Mouse (Mus musculus): ENCODE measurements around the gene Gpatch4.

Gpatch4 gene

DNA sequence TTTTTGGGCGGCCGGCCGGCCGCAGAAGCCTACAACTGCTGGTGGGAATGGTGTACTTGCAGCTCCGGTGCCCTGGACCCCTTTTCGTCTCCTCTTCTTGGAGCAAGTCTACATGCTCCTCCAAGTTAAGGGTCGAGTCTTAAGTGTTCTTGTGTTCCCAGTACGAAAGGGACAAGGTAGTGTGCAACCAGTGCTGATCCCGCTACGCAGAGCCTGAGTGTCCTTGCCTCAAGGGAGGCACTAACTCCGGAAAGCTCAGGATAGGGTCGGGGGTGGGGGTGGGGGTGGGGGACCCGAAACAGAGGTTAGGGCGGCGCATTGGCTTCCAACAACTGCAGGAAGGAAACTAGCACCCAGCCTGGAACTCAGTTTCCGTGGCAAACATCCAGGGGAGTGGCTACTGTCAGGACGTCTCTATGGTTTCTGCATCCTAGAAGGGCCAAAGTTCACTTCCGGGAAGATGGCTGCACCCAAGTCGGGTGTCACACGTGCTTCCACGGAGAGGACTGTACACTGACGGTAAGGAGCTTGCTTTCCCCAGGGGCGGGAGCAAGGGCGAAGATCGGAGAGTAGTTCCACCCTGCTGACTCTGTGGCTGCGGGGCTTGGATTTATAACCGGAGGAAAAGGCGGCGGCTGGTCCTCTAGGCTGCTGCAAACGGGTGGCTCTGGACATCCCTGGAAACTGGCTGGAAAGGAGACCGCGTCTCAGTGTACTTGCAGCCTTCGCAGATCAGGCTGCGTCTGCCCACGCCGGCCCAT is at the start of gene Gpatch4:
Gene Gpatch4 (plus strand): TSS at position 448 of the 761 bp plus-strand sequence.
- DNase-seq (ENCODE audit: low read depth, low spot score) = peak; percentile 90

DNA sequence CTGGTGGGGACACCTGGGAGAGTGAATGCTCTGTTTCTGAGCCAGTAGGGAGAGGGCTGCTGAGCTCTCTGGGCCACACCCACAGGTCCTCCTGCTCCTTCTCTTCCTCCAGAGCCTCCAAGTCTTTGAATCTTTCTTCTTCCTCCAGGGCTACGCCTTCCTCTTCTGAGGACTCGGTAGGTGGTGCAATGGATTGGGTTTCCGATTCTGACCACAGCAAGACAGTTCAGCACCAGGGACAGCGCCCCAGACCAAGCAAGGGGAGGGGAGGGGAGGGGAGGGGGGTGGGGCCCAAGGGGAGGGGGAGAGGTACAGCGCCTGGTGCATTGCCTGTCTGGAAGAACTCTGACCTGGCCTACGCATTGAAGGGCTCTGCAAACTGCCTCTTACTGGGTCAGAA is 49.5 kb upstream of the Gpatch4 start:
- DNase-seq (ENCODE audit: low read depth, low spot score) = no peak

DNA sequence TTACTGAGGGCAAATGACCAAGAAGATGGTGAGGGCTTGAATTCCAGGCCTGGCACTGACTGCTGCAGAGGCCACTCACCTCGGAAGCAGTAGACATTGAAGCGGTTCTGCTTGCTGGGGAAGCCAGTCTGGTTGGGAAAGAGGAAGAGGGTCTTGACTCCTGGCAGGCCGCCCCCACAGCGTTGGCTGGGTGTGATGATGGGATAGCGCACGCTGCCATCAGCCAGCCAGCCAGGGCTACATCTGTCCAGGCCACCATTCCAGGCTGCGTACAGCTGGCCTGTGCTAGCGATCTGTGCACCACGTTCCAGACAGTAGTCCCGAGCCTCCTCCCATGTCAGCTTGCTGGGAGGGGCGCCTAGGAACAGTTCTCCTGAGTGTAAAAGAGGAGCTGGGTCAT is 47.6 kb upstream of the Gpatch4 start:
- no peak for DNase-seq (ENCODE audit: low read depth, low spot score)

DNA sequence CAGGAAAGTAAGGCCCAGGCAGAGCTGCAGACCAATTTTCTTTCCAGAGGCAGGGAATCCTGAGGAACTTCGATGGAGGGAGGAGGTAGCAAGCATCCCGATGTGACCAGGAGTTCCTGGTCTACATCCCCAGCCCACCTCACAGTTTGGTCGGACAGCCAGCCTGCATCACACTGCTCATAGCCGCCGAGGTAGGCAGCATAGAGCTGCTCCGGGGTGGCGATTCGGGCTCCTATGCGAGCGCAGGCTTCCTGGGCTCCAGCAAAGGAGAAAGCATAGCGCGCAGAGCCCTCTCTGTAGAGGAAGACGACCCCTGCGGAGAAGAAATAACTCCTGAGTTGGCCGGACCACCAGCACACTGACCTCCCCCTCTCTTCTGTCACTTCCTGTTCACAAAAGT is 46.5 kb upstream of the Gpatch4 start:
- no peak for DNase-seq (ENCODE audit: low read depth, low spot score)

DNA sequence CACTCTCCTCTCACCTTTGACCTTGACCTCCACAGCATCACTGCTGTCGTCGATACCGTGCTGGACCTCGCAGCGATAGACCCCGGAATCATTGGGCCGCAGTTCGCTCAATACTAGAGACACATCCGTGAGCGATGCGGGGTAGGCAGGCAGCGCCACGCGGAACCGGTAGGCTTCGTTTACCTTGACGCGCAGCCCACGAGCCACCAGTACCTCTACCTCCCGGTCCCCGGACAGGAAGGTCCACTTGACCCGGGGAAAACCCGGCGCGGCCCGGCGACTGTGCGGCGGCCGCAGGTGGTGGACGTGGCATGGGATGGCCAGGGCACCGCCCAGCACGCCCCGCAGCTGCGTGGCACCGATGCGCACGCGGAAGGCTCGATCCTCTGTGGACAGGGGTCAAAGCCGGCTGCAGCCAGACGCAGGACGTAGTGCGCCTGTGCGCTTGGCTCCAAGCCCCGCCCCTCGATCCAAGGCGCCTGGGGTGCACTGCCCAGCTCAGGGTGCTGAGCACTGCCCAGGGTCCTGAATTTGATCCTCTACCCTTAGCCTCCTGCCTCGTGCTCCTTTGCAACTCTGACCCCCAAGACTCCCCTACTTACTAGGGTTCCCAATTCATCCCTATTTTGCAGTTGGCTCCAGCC is 45.8 kb upstream of the Gpatch4 start:
- no peak for DNase-seq (ENCODE audit: low read depth, low spot score)

DNA sequence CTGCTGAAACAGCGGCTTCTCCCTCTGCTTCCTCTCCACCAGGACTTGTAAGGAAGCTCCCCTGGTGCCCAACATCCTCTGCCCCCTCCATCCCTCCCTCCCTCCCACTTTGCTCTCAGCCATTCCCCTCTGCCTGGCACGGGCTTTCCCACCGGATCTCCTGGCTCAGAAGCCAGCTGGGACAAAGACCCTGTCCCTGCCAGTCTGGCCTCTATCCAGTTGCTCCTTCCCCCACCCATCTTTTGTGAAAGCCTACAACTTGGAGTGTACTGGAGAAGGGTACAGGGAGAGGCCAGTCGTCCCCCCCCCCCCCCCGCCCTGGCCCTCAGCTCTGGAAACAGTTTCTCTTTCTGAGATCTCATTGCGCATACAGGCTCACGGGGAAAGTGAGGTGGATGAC is 44.2 kb upstream of the Gpatch4 start:
- DNase-seq (ENCODE audit: low read depth, low spot score) = no peak

DNA sequence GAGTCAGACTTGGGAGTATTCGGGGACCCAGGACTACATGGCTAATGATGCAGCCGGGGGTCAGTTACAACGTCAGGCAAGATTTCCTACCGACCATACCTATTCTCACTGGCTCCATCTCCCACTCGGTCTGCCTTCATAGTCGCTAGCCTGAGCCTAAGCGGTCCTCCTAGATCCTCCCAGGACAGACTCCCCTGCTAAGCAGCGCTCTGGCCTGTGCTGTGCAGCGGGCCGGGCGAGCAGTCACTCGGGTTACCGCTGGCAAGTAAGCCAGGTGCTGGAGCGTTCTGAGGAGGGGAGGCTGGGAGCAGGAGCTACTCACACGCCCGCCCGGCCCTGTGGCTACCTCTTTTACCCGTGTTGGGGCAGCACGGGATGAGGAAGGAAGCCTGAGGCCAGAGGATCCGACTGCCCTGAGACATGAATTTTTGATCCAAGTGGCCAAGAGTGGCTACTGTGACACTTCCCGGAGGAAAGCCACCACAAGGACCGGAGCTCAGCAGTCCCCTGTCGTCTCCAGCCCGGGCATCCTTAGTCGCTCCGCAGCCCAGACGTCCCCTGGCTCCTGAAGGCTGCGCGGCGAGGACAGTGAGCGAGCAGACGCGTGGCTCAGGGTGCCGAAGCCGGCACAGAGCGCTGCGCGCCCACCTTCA is 43.5 kb upstream of the Gpatch4 start:
- no peak for DNase-seq (ENCODE audit: low read depth, low spot score)

DNA sequence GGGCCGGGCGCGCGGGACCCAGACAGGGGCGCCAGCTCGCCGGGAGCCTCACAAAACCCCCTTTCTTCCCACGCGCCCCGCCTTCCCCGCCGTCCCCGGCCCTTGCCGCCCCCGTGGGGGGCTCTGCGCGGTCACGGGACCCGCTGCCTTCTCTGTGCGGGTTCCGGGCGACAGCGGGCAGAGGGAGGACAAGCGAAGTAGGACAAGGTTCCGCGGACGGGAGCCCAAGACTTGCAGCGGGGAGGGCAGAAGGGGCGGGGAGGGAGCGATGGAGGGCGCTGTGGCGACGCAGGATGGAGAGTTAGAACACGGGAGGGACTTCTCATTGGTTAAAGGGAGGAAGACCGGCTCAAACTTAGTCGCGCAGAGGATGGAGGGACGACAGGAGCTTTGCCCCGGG is 42.7 kb upstream of the Gpatch4 start, which contains the start of gene Bcan:
Gene Bcan (minus strand): TSS at position 50 of the 400 bp plus-strand sequence.
- DNase-seq (ENCODE audit: low read depth, low spot score) = no peak

DNA sequence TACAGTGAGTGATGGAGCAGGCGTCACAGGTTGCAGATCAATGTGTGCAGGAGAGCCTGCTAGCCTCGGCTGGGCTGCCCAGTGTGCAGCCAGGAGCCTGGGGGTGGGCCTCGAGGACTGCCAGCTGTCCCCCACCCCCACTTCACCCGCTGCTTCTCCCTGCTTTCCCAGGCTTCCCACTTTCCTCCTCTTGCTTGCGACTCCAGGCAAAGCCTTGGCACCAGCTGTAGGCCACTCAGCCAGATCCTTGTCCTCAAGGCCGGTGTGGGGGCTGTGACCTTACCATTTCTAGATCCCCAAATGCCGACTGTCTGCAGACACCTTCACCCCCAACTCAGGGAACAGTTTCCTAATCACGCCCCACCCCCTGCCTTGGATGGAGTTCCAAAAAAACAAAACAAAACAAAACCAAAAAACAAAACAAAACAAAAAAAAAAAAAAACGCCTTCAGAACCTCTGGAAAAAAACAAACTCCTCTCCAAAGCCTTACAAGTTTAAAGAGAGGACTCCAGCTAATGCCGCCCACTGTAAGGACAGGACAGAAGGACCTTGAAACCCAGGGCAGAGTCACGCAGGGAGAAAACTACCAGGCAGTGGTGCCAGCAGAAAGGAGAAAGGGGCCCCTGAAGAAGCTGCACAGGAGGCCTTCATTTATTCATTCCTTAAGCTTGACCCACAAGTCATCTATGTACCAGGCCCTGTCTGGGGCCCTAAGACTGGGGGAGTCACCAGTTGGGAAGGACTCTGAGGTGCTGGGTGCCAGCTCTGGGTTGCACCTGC is 41.9 kb upstream of the Gpatch4 start:
- no peak for DNase-seq (ENCODE audit: low read depth, low spot score)

DNA sequence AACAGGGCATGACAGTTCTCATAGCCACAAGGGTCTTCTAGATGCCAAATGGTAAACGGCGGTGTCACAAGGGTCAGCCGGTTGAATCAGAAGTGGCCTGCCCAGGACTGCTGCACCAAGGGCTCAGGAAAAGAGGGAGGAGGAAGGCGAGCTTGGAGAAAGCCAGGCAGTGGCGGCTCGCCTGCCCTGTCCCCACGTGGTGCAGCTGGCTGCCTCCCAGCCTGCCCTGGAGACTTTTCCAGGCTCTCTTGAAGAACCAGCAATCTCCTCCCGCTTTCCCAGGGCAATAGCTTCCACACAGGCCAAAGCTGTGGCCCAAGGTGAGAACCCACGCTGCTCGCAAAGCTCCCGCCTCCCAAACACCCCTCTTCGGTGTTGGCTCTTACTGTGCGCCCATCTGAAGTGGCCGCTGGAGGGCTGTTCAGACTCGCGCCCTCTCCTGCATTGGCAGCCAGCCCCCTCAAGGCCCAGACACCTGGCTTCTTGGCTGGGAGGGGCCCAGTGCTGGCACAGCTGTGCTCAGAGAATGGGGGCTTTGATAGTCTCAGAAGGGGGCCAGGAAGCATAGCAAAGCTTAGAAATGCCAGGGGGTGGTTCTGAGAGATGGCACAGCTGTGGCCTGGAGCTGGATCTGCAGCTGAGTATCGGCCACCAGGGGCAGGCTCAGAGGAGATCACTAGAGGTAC is 40.5 kb upstream of the Gpatch4 start:
- no peak for DNase-seq (ENCODE audit: low read depth, low spot score)

DNA sequence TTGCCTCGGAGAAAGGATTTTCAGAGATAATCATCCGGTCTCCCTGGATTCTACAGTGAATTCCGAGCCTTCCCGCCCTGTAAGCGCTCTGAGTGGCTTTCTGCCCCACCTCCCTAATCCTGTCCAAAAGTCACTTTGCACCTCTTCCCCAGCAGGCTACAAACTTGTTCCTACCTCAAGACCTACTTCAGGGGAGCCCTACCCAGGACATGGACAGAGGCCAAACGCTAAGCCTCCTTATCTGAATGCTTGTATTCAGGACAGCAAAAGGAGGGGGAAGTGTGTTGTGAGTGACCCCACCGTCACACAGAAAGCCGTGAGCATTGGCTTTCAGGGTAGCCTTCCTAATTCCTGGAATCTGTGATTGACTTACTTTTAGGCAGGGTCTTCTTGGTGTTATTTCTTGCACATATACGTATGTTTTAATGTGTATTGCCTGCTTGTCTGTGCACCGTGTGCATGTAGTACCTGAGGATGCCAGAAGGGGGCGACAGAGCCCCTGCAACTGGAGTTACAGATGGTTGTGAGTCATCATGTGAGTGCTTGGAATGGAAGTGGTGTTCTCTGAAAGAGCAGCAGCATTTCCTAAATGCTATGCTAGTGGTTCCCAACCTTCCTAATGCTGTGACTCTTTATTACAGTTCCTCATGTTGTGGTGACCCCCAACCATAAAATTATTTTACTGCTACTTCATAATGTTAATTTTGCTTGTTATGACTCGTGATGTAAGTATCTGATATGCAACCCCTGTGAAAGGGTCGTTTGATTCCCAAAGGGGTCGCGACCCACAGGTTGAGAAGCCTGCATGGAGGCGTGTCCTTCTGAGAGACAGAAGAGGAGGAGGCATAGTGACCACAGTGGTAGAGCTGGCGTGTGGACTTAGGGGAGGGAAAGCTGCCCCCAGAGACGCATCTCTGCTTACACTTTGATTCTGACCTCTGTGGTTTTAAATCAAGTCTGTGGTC is 36.8 kb upstream of the Gpatch4 start:
- no peak for DNase-seq (ENCODE audit: low read depth, low spot score)

DNA sequence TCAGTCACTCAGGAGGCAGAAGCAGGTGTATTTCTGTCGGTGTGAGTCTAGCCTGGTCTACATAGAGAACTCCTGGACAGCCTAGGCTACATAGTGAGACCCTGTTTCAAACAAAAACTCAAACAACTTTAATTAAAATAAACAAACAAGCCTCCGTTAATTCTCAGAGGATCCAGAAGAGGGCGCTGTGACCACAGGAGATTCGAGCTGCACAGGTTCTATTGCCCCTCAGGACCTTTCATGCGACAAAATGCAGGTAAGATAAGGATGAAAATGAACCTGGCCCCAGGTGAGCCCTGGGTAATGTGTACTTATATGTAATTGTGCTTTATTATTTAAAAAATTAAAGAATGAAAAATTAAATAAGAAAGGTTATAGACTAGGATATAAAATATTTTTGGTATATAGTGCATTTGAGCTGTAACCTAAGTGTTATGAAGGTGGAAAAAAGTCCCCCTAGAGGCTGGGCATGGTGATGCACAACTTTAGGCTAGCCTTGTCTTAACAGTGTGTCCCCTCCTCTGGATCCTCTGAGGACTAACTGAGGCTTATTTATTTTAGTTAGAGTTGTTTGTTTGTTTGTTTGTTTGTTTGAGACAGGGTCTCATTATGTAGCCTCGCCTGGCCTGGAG is 32.2 kb upstream of the Gpatch4 start:
- no peak for DNase-seq (ENCODE audit: low read depth, low spot score)

DNA sequence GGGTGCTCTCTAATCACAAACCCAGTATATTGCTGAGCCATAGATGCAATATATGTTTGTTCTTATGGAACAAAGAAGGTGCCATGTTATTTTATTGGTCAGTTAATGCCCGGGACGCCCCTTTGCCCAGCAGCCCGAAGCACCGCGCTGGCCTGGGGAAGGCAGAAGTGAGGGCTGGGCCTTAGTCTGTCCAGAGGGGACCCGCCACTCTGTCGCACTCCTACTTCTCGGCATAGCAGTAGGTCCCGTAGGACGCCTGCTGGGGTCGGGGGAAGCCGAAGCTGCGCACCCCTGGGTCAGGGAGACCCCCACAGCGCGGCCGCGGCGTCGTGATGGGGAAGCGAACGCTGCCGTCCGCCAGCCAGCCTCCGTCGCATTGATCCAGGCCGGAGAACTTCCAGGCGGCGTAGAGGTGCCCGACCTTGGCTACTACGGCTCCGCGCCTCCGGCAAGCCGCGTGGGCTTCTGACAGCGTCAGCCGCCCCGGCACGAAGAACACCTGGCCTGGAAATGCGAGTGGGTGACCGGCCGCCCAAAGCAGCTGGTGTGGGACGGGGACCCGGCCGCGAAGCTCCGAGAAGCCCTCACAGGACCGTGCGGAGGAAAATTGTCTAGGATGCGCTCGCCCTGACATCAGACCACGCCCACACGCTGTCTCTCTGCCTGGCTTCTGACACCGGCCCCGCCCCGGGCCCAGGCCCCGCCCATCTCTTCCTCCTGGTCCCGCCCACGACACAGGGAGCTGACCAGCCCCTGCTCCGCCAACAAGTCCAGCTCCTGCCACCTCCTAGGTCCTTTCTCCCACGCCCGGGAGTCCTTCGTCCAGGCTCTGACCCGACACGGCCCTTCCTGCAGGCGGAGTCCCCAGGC is 20.4 kb upstream of the Gpatch4 start:
- DNase-seq (ENCODE audit: low read depth, low spot score) = peak; percentile 83

DNA sequence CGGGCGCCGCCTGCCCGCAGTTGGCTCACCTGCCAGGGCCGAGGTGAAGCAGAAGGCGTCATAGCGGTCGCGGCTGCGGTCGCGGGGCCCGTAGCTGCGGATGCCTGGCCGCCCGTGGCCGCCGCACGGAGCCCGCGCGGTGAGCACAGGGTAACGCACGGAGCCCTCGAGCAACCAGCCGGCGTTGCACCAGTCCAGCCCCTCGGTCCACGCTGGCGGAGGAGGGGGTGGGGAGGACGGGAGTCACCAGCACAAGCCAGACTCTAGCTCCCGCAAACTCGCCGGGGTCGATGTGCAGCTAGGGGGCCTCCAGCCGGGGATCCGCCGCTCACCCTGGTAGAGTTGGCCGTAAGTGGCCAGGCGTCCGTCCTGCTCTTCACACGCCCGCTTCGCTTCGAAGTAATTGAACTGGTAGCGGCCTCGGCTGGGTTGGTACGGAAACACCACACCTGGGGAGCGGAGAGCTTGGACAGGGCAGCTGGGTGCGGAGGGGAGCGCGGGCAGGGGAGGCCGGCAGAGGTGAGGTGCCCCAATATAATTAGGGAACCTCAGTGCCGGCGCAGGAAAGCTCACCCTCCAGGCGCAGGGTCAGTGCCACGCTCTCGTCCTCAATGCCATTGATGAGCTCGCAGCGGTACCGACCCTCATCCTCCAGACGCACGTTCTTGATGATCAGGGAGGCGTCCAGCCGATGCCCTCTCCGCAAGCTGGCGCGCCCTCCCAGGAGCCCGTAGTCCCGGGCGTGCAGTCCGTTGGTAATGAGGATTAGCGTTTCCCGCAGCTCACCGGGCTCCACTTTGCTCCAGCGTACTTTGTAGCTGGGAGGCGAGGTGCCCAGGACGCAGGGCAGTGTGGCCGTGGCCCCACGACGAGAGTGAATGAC is 19.5 kb upstream of the Gpatch4 start:
- no peak for DNase-seq (ENCODE audit: low read depth, low spot score)

DNA sequence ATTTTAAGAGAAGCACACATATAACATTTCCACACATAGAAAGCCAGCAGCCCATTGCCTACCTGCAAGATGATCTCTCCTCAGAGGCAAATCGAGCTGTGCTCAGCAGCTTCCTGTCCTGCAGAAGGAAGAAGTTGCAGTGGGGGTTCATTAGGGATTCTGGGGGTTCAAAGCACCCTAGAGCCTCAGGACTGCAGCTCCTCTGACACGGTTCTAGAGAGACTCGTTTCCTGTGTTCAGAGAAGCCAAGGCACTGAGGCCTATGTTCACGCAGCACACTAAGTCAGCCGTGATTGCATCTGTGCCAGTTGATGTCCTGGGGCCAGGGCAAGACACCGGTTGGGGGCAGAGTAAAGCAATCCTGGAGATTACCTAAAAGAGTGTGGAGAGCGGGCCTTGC is 16.1 kb upstream of the Gpatch4 start:
- DNase-seq (ENCODE audit: low read depth, low spot score) = no peak

DNA sequence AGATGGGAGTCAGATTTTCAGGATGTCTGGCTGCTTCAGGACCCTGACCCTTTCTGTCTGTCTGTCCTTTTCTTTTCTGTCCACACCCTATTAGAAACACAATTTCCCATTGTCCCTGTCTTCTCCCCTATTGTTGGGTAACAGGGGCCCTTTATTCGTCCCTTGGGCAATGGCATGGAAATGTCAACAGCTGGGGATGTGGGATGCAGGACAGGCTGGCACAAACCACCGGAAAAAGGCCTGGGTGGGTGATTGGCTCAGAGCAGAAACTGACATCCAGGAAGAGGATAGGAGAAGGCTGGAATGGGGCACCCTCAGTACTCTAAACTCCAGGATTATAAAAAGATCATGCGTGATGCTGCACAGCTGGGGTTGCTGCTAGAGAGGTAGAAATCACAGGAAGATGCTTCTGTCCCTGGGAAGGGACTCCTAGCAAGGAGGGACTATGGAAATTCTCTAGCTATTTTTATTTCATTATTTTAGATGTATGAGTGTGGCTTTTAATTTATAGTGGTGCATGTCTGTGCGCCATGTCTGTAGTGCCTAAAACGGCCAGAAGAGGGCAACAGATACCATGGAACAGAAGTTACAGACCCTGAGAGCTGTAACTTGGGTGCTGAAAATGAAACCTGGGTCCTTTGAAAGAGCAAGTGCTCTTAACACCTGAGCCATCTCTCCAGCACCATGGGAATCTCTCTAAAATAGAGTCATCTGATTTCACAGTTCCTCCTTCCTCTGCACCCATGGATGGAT is 15.3 kb upstream of the Gpatch4 start, which contains the start of gene Hapln2:
Gene Hapln2 (minus strand): TSS at position 150 of the 753 bp plus-strand sequence.
- DNase-seq (ENCODE audit: low read depth, low spot score) = no peak
